Mouse (Mus musculus): ENCODE results near the gene Cacna1a. TPM values are rescaled to one million over a fixed set of nuclear protein-coding genes. Genes with fewer than 3 reads are reported as not detected.
"Not testable (repeated sequence)": the region's sequence is repeated elsewhere in the genome, so short reads cannot be mapped to it uniquely, and the experiment has no call there.

Cacna1a gene
- total RNA-seq, 2 experiments from 2014 or later, result 243 to 258 TPM

- no peak overlapping the region for H3K27ac ChIP-seq
- no peak for DNase-seq (ENCODE audit: extremely low spot score in 1 of 2, low spot score in 2 of 2)
- H3K4me3 ChIP-seq, result no peak overlapping the region
- intact Hi-C loops (cut with DNase I), result no loop called here
- no peak for TF ChIP-seq CTCF (IDR thresholded peaks at IDR 0.05)
Observed at GRCm38 (mm10) chr8:84668731-84669485, 280.7 kb downstream of the Cacna1a start.

GRCm38 (mm10) chr8:84670295-84671006 is 282.2 kb downstream of the Cacna1a start:
- DNase-seq (ENCODE audit: extremely low spot score in 1 of 2, low spot score in 2 of 2); H3K27ac ChIP-seq; intact Hi-C loops (cut with DNase I): not testable (repeated sequence)

GRCm38 (mm10) chr8:84677305-84677704 is 289.1 kb downstream of the Cacna1a start:
- no peak for DNase-seq (ENCODE audit: extremely low spot score in 1 of 2, low spot score in 2 of 2)
- no peak overlapping the region for H3K4me3 ChIP-seq
- H3K27ac ChIP-seq, result no peak overlapping the region
- no peak for TF ChIP-seq CTCF (IDR thresholded peaks at IDR 0.05)
- intact Hi-C loops (cut with DNase I), result no loop called here

More at GRCm38 (mm10) chr8:84670295-84671006, 282.2 kb downstream of the Cacna1a start:
- not testable (repeated sequence) for H3K4me3 ChIP-seq

- intact Hi-C loops (cut with DNase I), result no loop called here
- Histone ChIP-seq H3K27ac (no peak overlapping the region), H3K4me3 (no peak overlapping the region)
- no peak for DNase-seq (ENCODE audit: extremely low spot score in 1 of 2, low spot score in 2 of 2)
- no peak for TF ChIP-seq CTCF (IDR thresholded peaks at IDR 0.05)
Observed at GRCm38 (mm10) chr8:84681476-84681875, 293.2 kb downstream of the Cacna1a start.

- intact Hi-C loops (cut with DNase I), result no loop called here
- no peak for DNase-seq (ENCODE audit: extremely low spot score in 1 of 2, low spot score in 2 of 2)
- H3K4me3 ChIP-seq, result no peak overlapping the region
- no peak for TF ChIP-seq CTCF (IDR thresholded peaks at IDR 0.05)
- H3K27ac ChIP-seq, result no peak overlapping the region
Observed at GRCm38 (mm10) chr8:84682257-84682656, 294.0 kb downstream of the Cacna1a start.

GRCm38 (mm10) chr8:84684537-84684936 is 296.3 kb downstream of the Cacna1a start:
- TF ChIP-seq CTCF (IDR thresholded peaks at IDR 0.05), result no peak
- intact Hi-C loops (cut with DNase I), result no loop called here

GRCm38 (mm10) chr8:84686191-84687002 is 298.2 kb downstream of the Cacna1a start, which contains the start of gene Trmt1:
Gene Trmt1, plus strand, starts transcription at chr8:84686307.
- no peak for TF ChIP-seq CTCF (IDR thresholded peaks at IDR 0.05)
- intact Hi-C loops (cut with DNase I), result loop anchor here (1.0 kb wide), 1 partner anchor 24 kb away; the partner anchor contains the start of gene Ier2
- no peak for DNase-seq (ENCODE audit: extremely low spot score in 1 of 2, low spot score in 2 of 2)
- Histone ChIP-seq H3K4me3 (peak within 1 kb of the TSS; percentile 96), H3K27ac (peak within 1 kb of the TSS; percentile 94)

More at GRCm38 (mm10) chr8:84684537-84684936, 296.3 kb downstream of the Cacna1a start:
- no peak for DNase-seq (ENCODE audit: extremely low spot score in 1 of 2, low spot score in 2 of 2)
- peak overlapping the region; percentile 28; the same call in 1 of the 2 replicates for H3K27ac ChIP-seq
- H3K4me3 ChIP-seq, result no peak overlapping the region

- TF ChIP-seq CTCF (IDR thresholded peaks at IDR 0.05), result no peak
- H3K4me3 ChIP-seq, result peak overlapping the region; percentile 96
- DNase-seq (ENCODE audit: extremely low spot score in 1 of 2, low spot score in 2 of 2), result no peak
- intact Hi-C loops (cut with DNase I), result loop anchor here (1.0 kb wide), 1 partner anchor 25 kb away; the partner anchor contains the start of gene Ier2
- H3K27ac ChIP-seq, result peak overlapping the region; percentile 94
Observed at GRCm38 (mm10) chr8:84687003-84687704, 298.9 kb downstream of the Cacna1a start.

GRCm38 (mm10) chr8:84687705-84688100 is 299.5 kb downstream of the Cacna1a start, which contains the start of gene Nacc1:
Gene Nacc1, minus strand, starts transcription at chr8:84687862.
- peak within 1 kb of the TSS; percentile 94 for H3K27ac ChIP-seq
- H3K4me3 ChIP-seq, result peak within 1 kb of the TSS; percentile 96
- peak; percentile 22 for TF ChIP-seq CTCF (IDR thresholded peaks at IDR 0.05)
- intact Hi-C loops (cut with DNase I), result loop anchor here (1.0 kb wide), 1 partner anchor 25 kb away; the partner anchor contains the start of gene Ier2
- peak; percentile 84 to 86 for DNase-seq (ENCODE audit: extremely low spot score in 1 of 2, low spot score in 2 of 2)

- H3K27ac ChIP-seq, result peak overlapping the region; percentile 85
- no peak; the same call in 1 of the 2 replicates for TF ChIP-seq CTCF (IDR thresholded peaks at IDR 0.05)
- peak overlapping the region; percentile 61 for H3K4me3 ChIP-seq
- intact Hi-C loops (cut with DNase I), result loop anchor here (1.0 kb wide), 1 partner anchor 24 kb away; no protein-coding TSS in a partner anchor
- DNase-seq (ENCODE audit: extremely low spot score in 1 of 2, low spot score in 2 of 2), result peak; percentile 89 to 90
Observed at GRCm38 (mm10) chr8:84689091-84689915, 301.1 kb downstream of the Cacna1a start.

Other genes starting within 250 kb of the Cacna1a start
- gene Cc2d1a, start 240.5 kb upstream of the Cacna1a start, total RNA-seq (2021), result 10 to 100 TPM; 49.9 to 52.2 TPM
- 1 to 10 TPM; 2.0 to 2.8 TPM for gene 4930432K21Rik, start 240.4 kb upstream of the Cacna1a start, total RNA-seq (2021)
- gene Nanos3, start 203.2 kb upstream of the Cacna1a start, total RNA-seq (2021), result 1 to 10 TPM; 2.0 to 3.0 TPM
- gene Zswim4, start 151.4 kb upstream of the Cacna1a start, total RNA-seq (2021), result 10 to 100 TPM; 15.1 to 17.8 TPM
- 100 to 1,000 TPM; 124 to 140 TPM for gene D8Ertd738e, start 138.7 kb upstream of the Cacna1a start, total RNA-seq (2021)
- 10 to 100 TPM; 13.2 to 16.5 TPM for gene Mri1, start 131.1 kb upstream of the Cacna1a start, total RNA-seq (2021)
- 10 to 100 TPM; 27.7 to 35.5 TPM for gene Ccdc130, start 118.1 kb upstream of the Cacna1a start, total RNA-seq (2021)

Measured in left cerebral cortex, adult 2 months (tissue).